Mouse (Mus musculus) MEL-GATA-1-ER (cell line): ENCODE data around the gene Tmprss3.

ENCODE experiments used
- DNase-seq: peaks from one replicate; pipeline ENCODE4 v3.0.0-alpha.2; 2012; ENCODE audit warnings: low read depth; ENCODE audit errors: extremely low read depth

The Tmprss3 gene

DNA sequence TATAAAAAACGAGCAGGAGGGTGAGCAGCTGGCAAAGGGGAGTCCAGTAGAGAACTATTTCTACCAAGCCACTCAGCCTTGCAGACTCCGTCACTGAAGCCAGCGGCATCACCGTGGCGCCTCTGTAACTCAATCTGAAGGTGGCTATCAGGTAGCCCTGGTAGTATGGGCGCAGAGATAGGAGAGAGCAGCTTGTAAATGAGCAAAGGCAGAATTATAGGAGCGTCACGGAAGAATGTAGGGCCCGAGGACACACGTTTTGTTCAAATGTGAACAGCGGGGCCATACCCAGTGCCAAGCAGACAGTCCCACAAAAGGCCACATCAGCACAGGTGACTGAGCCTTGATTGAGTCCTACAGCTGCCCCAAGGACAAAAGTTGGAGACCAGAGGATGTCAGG lies at the start of gene Tmprss3:
Gene Tmprss3, minus strand, starts transcription at position 101 of the 400 bp plus-strand sequence.
- no peak for DNase-seq

- no peak for DNase-seq
Measured at GRCm38 (mm10) chr17:31247144-31247543, 48.4 kb upstream of the Tmprss3 start.

GRCm38 (mm10) chr17:31245321-31245720 lies 46.5 kb upstream of the Tmprss3 start:
- DNase-seq, result no peak

DNA sequence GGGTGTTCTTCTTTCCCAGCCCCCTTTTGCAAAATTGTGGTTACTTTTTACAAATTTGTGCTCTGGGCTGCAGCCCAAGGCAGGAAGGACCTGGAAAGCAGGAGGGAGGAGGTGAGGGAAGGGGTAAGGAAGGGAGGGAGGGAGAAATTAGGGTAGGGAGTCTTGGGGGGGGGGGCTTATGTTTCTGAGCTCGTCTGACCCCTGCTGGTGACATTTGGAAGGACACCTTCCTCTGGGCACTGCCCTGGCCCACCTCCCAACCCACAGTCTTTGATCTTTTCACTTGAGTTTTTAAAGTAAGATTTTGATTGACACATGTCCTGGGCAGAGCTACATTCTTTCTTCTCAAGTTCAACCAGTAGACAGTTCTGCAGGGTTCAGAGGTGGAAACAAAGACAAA lies 44.0 kb upstream of the Tmprss3 start:
- no peak for DNase-seq

GRCm38 (mm10) chr17:31241156-31241555 lies 42.4 kb upstream of the Tmprss3 start:
- DNase-seq, result no peak

- DNase-seq, result no peak
Measured at GRCm38 (mm10) chr17:31238234-31239020, 39.6 kb upstream of the Tmprss3 start.

- no peak for DNase-seq
Measured at GRCm38 (mm10) chr17:31235915-31236314, 37.1 kb upstream of the Tmprss3 start.

DNA sequence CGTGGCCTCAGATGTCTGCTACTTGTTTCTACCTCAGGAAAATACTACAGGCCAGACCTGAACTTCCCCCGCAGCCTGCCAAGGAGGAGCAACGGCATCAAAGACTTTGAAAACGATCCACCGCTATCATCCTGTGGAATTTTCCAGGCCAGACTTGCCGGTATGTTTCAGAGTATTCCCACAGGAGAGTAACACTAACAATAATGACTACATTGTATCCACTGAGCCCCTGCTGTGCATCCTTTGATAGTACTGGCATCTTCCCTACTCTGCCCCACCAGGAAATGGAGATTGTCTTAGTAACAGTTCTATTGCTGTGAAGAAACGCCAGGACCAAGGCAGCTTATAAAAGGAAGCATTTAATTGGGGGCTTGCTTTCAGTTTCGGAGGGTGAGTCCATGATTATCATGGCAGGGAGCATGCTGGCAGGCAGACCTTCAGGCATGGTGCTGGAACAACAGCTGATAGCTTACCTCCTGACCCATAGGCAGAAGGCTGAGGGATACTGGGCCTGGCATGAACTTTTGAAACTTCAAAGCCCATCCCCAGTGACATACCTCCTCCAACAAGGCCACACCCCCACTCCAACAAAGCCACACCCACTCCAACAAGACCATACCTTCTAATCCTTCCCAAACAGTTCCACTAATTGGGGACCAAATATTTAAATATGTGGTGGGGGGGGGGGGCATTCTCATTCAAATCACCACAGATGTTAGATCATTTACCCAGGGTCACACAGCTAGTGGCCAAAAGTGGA lies 33.7 kb upstream of the Tmprss3 start:
- DNase-seq, result no peak

- DNase-seq, result peak; percentile 53
Measured at GRCm38 (mm10) chr17:31231780-31232179, 33.0 kb upstream of the Tmprss3 start.

DNA sequence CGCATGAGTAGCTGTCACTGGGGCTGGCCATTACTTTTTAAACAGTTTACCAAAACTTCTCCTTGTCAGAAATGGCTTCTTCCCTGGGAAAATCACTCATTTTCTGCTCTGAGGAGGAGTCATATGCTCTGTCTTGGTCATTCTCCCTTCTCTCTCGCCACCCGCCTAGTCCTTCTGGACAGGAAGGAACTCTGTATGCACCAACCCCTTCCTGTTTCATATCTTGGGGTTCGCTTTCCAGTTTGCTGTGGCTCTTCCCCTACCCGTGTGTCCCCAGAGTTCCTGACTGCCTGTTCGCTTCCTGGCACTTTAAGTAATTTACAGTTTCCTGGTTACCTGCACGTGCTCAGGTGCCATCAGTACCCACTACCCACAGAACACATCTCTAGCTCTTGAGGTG lies 28.2 kb upstream of the Tmprss3 start:
- no peak for DNase-seq

DNA sequence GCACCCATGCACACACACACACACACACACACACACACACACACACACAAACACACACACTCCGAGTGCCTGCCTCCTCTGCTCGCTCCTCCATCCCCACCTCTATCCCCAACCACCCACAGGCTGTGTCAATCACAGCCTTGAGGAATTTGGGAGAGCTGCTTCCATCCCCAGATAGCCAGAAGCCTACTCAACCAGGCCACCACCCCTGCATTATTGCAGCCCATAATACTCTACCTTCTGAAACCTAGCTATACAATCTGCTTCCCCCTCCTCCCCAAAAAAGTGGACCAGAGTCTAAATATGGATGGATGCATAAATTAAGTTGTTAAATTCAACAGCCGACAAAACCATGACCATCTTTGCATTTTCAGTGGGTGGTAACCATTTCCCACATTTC lies 27.6 kb upstream of the Tmprss3 start:
- no peak for DNase-seq

- no peak for DNase-seq
Measured at GRCm38 (mm10) chr17:31224591-31224990, 25.8 kb upstream of the Tmprss3 start.

DNA sequence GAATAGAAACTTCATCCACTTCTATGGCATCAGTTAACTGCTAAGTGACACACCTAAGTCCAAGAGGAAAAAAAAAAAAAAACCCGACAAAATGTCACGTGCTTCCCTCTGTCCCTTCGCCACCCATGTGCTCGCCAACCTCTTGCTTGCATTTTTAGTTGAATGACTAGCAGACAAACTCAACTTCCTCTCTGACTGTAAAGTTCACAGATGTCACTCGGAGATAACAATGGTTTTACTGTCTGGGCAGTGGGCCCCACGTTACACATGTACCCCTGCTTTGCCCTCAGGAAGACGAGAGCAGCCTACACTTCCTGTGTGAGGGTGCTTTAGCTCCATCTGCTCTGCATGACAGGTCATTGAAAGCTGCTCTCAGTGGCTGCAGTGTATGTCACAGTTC lies 25.1 kb upstream of the Tmprss3 start:
- peak; percentile 81 for DNase-seq

DNA sequence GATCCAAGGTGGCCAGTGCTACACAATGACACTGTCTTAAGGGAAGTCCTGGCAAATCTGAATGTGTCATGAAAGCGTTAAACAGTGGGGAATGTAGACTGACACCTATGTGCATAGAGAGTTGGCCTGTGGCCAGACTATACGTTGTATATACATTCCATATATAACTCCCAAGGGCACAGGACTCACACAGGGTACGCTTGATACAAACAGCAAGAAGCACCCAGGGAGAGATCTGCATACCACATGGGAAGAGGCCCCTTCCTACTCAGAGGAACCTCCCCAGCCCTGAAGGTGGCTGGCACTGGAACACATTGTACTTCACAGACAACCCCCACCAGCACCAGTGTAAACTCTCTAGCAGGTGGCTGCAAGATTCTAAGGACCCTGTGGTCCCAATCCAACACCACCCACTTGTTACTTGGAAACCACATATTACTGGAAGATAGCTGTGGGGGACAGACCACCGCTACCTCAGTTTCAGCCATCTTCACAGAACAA lies 24.1 kb upstream of the Tmprss3 start:
- no peak for DNase-seq

DNA sequence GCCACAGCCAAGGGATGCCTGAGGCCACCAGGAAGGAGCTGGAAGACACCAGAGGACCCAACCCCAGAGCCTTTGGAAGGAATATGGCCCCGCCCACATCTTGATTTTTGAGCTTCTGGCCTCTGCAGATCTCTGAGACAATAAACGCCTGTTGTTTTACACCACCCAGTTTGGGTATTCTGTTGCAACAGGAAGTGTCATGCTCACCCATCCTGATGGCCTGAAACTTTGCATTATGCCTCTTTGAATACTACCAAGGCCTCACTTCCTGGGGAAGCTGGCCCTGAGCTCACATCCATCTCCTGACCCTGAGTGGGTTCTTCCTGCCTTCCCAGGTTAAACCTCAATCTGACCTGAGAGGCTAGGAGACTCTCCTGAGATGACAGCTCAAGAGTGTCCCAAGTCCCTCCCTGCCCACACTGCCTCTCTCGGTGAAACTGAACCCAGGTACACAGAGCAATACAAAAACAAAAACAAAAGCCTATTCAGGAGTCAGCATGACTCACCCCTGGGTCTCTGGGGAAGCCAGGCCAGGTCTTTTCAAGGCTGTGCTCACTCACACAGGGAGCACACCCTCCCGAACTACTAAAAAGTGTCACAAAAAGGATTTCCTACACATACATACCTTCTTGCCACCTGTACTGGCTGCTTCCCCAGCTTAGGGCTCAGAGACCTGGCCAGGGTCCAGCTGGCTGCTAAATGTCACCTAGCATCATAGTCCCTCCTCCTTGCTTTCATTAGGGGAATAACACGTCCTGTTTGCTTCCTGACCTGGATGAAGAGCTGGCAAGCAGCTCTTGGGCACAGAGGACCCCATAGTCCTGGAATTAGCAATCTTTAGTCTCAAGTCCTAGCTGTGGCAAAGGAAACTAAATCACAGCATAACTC lies 17.5 kb upstream of the Tmprss3 start:
- DNase-seq, result no peak

GRCm38 (mm10) chr17:31211881-31212280 lies 13.1 kb upstream of the Tmprss3 start:
- no peak for DNase-seq

DNA sequence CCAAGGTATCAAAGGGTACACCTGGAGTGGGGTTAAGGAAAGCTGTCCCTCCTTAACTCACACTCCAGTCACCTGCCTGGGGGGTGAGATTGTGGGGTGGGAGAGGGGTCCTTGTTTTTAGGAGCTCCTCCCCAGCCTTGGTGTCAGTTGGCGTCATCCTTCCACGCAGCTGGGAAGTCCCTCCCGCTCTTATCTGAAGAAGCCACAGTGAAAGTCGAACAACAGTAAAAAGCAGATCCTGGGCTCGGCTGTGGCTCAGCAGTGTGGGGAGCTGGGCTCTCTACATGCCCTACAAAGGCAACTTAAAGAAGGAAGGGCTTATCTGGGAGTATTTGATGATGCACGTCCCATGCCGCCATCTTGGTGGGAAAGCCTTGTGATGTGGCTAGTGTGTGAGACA lies 11.5 kb upstream of the Tmprss3 start:
- peak; percentile 80 for DNase-seq

GRCm38 (mm10) chr17:31209376-31209930 lies 10.7 kb upstream of the Tmprss3 start:
- DNase-seq, result no peak

DNA sequence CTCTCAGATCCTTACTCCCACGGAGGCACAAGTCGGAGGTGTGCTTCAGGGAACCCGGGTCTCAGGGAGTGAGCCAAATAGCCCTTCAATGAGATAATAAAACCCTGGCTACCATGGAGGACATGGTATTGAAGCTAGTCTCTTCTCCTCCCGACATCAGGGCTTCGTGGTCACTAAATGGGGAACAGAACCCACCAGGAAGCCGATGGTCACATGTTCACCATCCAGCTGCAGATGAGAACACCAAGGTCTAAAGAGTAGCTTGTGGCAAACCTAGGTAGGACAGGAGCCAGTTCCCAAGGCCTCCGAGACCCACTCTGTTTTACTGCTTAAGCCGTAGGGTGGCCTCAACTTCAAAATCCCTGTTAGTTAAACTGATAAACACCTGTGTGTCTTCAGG lies 9.9 kb upstream of the Tmprss3 start:
- no peak for DNase-seq

DNA sequence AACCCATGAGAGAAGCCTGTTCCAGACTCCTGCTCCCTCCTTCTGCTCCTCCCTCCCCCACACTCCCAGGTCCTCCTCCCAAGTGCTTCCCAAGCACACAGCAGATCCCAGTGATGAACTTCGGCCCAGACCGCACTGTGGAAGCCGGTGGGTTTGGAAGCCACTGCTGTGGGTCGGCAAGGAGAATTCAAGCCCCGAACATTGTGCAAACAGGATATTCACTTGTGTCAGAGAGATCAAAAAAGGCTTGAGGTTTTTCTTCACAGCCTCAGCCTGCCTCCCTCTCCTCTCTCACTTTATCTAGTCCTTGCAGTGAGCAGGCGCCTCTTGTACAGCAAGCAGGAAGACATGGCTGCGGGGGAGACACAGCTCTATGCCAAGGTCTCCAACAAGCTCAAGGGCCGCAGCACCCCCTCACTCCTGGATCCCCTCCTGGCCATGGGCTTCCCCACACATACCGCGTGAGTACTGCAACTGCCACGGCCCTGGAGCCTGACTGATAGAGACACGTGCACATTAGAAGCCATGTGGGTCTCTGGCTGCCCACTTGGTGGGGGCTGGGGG lies 9.1 kb upstream of the Tmprss3 start, which contains the start of gene Ubash3a:
Gene Ubash3a, plus strand, starts transcription at position 103 of the 564 bp plus-strand sequence.
- DNase-seq, result peak; percentile 38

DNA sequence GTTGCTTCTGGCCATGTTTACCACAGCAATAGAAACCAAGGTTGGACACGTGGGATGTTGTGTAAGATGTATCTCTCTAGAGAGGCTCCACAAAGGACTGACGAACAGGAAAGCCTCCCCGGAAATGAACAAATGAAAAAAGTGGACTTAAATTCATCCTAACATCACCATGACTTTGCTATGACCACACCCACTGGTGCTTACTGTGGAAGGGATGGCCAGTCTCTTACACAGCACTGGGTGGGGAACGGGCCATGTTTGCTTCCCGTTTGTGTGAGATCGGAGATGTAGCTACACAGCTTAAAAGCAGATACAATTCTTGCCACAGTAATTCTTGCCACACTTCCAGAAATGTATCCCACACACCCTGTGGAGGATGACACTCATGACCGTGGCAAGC lies 2.5 kb downstream of the Tmprss3 start:
- no peak for DNase-seq
